Mouse (Mus musculus): ENCODE measurements at regions not wholly inside any gene's neighbourhood (a gene's known extent, or its start where the extent isn't known, plus 50 kb on each side); places are given as distances from the start of the nearest gene placed in this dataset.

GRCm38 (mm10) chr15:51071132-51071656 lies 2813.5 kb upstream of the Gm7489 start:
- no peaks in the 10 kb centered on the region for H3K27me3 ChIP-seq (replicated peaks; ENCODE audit: control insufficient read depth, insufficient read depth, low read length)
- 74% methylated on average over 10 of the region's 10 CpGs for WGBS
- H3K27ac ChIP-seq (ENCODE audit: low read depth), result no peak overlapping the region
- no peaks in the 10 kb centered on the region for H3K36me3 ChIP-seq (ENCODE audit: control insufficient read depth, insufficient read depth, low read length)
- H3K9me3 ChIP-seq (ENCODE audit: control insufficient read depth, low read length), result no peaks in the 10 kb centered on the region
- DNase-seq (ENCODE audit: low spot score) (no peak), ATAC-seq (replicated peaks; ENCODE audit: low FRiP score, low TSS enrichment, low read depth) (no peak)
- no peaks in the 10 kb centered on the region for H3K4me1 ChIP-seq (replicated peaks; ENCODE audit: control insufficient read depth, insufficient read depth, low read length)
- no peak overlapping the region for H3K9ac ChIP-seq (ENCODE audit: low read length)
- no peak overlapping the region for H3K4me3 ChIP-seq (ENCODE audit: low read depth, low read length)
- no peak overlapping the region for H3K4me2 ChIP-seq (ENCODE audit: low read length)

GRCm38 (mm10) chr15:51073678-51074077 lies 2811.0 kb upstream of the Gm7489 start:
- DNase-seq (ENCODE audit: low spot score), result no peak
- H3K36me3 ChIP-seq (ENCODE audit: control insufficient read depth, insufficient read depth, low read length), result no peaks in the 10 kb centered on the region
- WGBS, result 86% methylated on average over 6 of the region's 6 CpGs
- H3K27me3 ChIP-seq (replicated peaks; ENCODE audit: control insufficient read depth, insufficient read depth, low read length), result no peaks in the 10 kb centered on the region
- H3K4me2 ChIP-seq (ENCODE audit: low read length), result no peak overlapping the region
- no peak overlapping the region for H3K9ac ChIP-seq (ENCODE audit: low read length)
- ATAC-seq (replicated peaks; ENCODE audit: low FRiP score, low TSS enrichment, low read depth), result no peak
- H3K4me1 ChIP-seq (replicated peaks; ENCODE audit: control insufficient read depth, insufficient read depth, low read length), result no peaks in the 10 kb centered on the region
- no peak overlapping the region for H3K4me3 ChIP-seq (ENCODE audit: low read depth, low read length)
- H3K27ac ChIP-seq (ENCODE audit: low read depth), result no peak overlapping the region
- H3K9me3 ChIP-seq (ENCODE audit: control insufficient read depth, low read length), result no peaks in the 10 kb centered on the region

DNA sequence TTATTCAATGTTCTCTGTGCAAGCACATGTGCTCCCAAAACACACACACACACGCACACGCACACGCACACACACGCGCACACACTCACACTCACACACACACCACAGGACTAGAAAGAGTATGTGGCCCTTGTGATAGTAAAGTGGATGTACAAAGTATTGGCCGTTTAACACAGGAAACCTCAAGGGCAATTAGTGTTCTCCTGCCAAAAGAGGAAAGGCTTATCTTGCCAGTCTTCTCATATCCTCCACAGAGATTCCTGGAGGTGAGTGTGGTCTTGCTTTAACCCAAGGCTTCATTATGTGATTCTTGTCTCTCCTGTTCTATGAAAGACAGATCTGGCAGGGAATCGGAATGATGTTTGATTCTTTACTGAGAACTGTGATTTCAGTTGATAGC lies 2810.5 kb upstream of the Gm7489 start:
- Histone ChIP-seq H3K4me3 (ENCODE audit: low read depth, low read length) (no peak overlapping the region), H3K27ac (ENCODE audit: low read depth) (no peak overlapping the region), H3K27me3 (replicated peaks; ENCODE audit: control insufficient read depth, insufficient read depth, low read length) (no peaks in the 10 kb centered on the region), H3K9ac (ENCODE audit: low read length) (no peak overlapping the region), H3K36me3 (ENCODE audit: control insufficient read depth, insufficient read depth, low read length) (no peaks in the 10 kb centered on the region), H3K4me2 (ENCODE audit: low read length) (no peak overlapping the region), H3K4me1 (replicated peaks; ENCODE audit: control insufficient read depth, insufficient read depth, low read length) (no peaks in the 10 kb centered on the region), H3K9me3 (ENCODE audit: control insufficient read depth, low read length) (no peaks in the 10 kb centered on the region)
- DNase-seq (ENCODE audit: low spot score) (no peak), ATAC-seq (replicated peaks; ENCODE audit: low FRiP score, low TSS enrichment, low read depth) (no peak)
- 90% methylated on average over 7 of the region's 7 CpGs for WGBS

- ATAC-seq (replicated peaks; ENCODE audit: low FRiP score, low TSS enrichment, low read depth) (no peak), DNase-seq (ENCODE audit: low spot score) (no peak)
- Histone ChIP-seq H3K9me3 (ENCODE audit: control insufficient read depth, low read length) (no peaks in the 10 kb centered on the region), H3K27me3 (replicated peaks; ENCODE audit: control insufficient read depth, insufficient read depth, low read length) (no peaks in the 10 kb centered on the region), H3K9ac (ENCODE audit: low read length) (no peak overlapping the region), H3K4me3 (ENCODE audit: low read depth, low read length) (no peak overlapping the region), H3K4me1 (replicated peaks; ENCODE audit: control insufficient read depth, insufficient read depth, low read length) (no peaks in the 10 kb centered on the region), H3K27ac (ENCODE audit: low read depth) (no peak overlapping the region), H3K4me2 (ENCODE audit: low read length) (no peak overlapping the region), H3K36me3 (ENCODE audit: control insufficient read depth, insufficient read depth, low read length) (no peaks in the 10 kb centered on the region)
- WGBS, result 75% methylated on average over 12 of the region's 12 CpGs
Measured at GRCm38 (mm10) chr15:51083677-51084322, 2800.9 kb upstream of the Gm7489 start.

DNA sequence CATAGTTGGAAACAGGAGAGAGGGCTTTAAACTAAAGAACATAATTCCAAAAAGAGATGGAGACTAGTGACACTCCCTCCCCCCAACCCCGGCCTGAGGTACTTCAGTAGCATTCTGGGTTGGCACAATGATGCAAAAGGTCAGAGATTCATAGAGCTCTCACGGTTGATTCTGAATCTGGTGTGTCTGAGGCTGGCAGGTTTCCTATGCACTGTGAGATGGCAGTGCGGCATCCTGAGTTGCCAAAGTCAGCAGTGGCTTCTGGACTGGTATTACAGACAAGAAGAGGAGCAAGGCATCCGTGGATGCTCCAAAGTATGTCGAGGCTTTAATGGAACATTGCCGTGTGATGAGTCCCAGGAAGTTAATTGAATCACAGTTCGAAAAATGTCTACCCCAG lies 2791.8 kb upstream of the Gm7489 start:
- H3K4me2 ChIP-seq (ENCODE audit: low read length), result no peak overlapping the region
- ATAC-seq (replicated peaks; ENCODE audit: low FRiP score, low TSS enrichment, low read depth), result no peak
- no peak for DNase-seq (ENCODE audit: low spot score)
- H3K4me1 ChIP-seq (replicated peaks; ENCODE audit: control insufficient read depth, insufficient read depth, low read length), result 0 out of 2 replicates have a peak, but pooled peaks cover 4% of the 10 kb centered on the region
- WGBS, result 78% methylated on average over 7 of the region's 7 CpGs
- H3K4me3 ChIP-seq (ENCODE audit: low read depth, low read length), result no peak overlapping the region
- H3K9ac ChIP-seq (ENCODE audit: low read length), result no peak overlapping the region
- H3K9me3 ChIP-seq (ENCODE audit: control insufficient read depth, low read length), result no peaks in the 10 kb centered on the region
- no peak overlapping the region for H3K27ac ChIP-seq (ENCODE audit: low read depth)
- H3K36me3 ChIP-seq (ENCODE audit: control insufficient read depth, insufficient read depth, low read length), result no peaks in the 10 kb centered on the region
- H3K27me3 ChIP-seq (replicated peaks; ENCODE audit: control insufficient read depth, insufficient read depth, low read length), result no peaks in the 10 kb centered on the region

DNA sequence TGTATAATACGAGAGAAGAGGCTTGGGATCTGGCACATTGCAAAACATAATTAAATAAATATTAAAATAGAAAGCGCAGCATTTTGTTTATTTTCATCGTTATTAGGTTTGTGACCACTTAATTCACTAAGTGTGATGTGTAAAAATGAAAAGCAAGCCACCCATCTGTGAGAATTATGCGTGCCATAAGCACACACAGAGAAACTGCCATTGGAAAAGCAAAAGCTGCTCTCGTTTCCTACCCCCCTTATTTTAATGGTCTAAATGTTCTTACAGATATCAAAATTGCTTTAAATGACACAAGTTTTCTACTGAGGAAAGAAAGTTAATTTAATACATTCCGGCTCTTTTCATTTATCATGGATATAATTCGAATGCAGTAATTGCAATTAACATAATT lies 2780.8 kb upstream of the Gm7489 start:
- Histone ChIP-seq H3K4me3 (ENCODE audit: low read depth, low read length) (no peak overlapping the region), H3K4me1 (replicated peaks; ENCODE audit: control insufficient read depth, insufficient read depth, low read length) (peaks cover 5% of the 10 kb centered on the region; the same call in 1 of the 2 replicates), H3K27ac (ENCODE audit: low read depth) (no peak overlapping the region), H3K4me2 (ENCODE audit: low read length) (peak overlapping the region; percentile 12), H3K36me3 (ENCODE audit: control insufficient read depth, insufficient read depth, low read length) (no peaks in the 10 kb centered on the region), H3K27me3 (replicated peaks; ENCODE audit: control insufficient read depth, insufficient read depth, low read length) (no peaks in the 10 kb centered on the region), H3K9ac (ENCODE audit: low read length) (no peak overlapping the region), H3K9me3 (ENCODE audit: control insufficient read depth, low read length) (no peaks in the 10 kb centered on the region)
- no peak for DNase-seq (ENCODE audit: low spot score)
- ATAC-seq (replicated peaks; ENCODE audit: low FRiP score, low TSS enrichment, low read depth), result no peak
- 72% methylated on average over 7 of the region's 7 CpGs for WGBS

DNA sequence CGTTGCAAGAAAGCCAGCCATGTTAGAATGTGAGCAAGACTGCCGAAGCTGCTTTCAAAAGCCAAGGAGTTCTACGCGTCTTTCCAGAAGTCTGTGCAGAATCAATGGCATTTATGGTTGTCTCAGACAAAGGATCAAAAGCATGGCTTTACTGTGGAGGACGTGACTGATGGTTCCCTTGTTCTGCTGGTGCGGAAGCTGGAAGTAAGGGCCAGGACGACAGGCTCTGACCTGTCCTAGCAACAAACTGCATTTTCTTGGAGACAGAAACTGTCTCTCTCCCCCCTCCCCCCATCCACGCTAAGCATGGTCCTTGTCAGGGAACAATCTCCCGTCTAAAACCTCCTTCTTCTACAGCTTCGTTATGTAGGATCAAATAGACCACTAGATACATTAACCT lies 2780.3 kb upstream of the Gm7489 start:
- Histone ChIP-seq H3K9me3 (ENCODE audit: control insufficient read depth, low read length) (no peaks in the 10 kb centered on the region), H3K4me1 (replicated peaks; ENCODE audit: control insufficient read depth, insufficient read depth, low read length) (peaks cover 5% of the 10 kb centered on the region; the same call in 1 of the 2 replicates), H3K36me3 (ENCODE audit: control insufficient read depth, insufficient read depth, low read length) (no peaks in the 10 kb centered on the region), H3K27ac (ENCODE audit: low read depth) (no peak overlapping the region), H3K27me3 (replicated peaks; ENCODE audit: control insufficient read depth, insufficient read depth, low read length) (no peaks in the 10 kb centered on the region), H3K4me2 (ENCODE audit: low read length) (peak overlapping the region; percentile 12), H3K4me3 (ENCODE audit: low read depth, low read length) (no peak overlapping the region), H3K9ac (ENCODE audit: low read length) (no peak overlapping the region)
- DNase-seq (ENCODE audit: low spot score), result peak; percentile 55
- ATAC-seq (replicated peaks; ENCODE audit: low FRiP score, low TSS enrichment, low read depth), result 0 out of 2 replicates have a peak, but pooled peaks have one; percentile 40
- 10% methylated on average over 10 of the region's 10 CpGs for WGBS

GRCm38 (mm10) chr15:51104796-51105195 lies 2779.9 kb upstream of the Gm7489 start:
- DNase-seq (ENCODE audit: low spot score), result no peak
- no peak overlapping the region for H3K4me3 ChIP-seq (ENCODE audit: low read depth, low read length)
- 39% methylated on average over 5 of the region's 5 CpGs for whole genome bisulfite sequencing
- H3K9ac ChIP-seq (ENCODE audit: low read length), result no peak overlapping the region
- no peak overlapping the region for H3K27ac ChIP-seq (ENCODE audit: low read depth)
- no peaks in the 10 kb centered on the region for H3K36me3 ChIP-seq (ENCODE audit: control insufficient read depth, insufficient read depth, low read length)
- peaks cover 5% of the 10 kb centered on the region; the same call in 1 of the 2 replicates for H3K4me1 ChIP-seq (replicated peaks; ENCODE audit: control insufficient read depth, insufficient read depth, low read length)
- H3K9me3 ChIP-seq (ENCODE audit: control insufficient read depth, low read length), result no peaks in the 10 kb centered on the region
- H3K27me3 ChIP-seq (replicated peaks; ENCODE audit: control insufficient read depth, insufficient read depth, low read length), result no peaks in the 10 kb centered on the region
- peak overlapping the region; percentile 12 for H3K4me2 ChIP-seq (ENCODE audit: low read length)
- no peak for ATAC-seq (replicated peaks; ENCODE audit: low FRiP score, low TSS enrichment, low read depth)

All from intestine, embryonic 14.5 days (tissue).